Mouse (Mus musculus): Measurements from ENCODE around the gene BC107364.
A peak's percentile ranks its signal among the peaks of the same experiment; 100 is the strongest.

DNA sequence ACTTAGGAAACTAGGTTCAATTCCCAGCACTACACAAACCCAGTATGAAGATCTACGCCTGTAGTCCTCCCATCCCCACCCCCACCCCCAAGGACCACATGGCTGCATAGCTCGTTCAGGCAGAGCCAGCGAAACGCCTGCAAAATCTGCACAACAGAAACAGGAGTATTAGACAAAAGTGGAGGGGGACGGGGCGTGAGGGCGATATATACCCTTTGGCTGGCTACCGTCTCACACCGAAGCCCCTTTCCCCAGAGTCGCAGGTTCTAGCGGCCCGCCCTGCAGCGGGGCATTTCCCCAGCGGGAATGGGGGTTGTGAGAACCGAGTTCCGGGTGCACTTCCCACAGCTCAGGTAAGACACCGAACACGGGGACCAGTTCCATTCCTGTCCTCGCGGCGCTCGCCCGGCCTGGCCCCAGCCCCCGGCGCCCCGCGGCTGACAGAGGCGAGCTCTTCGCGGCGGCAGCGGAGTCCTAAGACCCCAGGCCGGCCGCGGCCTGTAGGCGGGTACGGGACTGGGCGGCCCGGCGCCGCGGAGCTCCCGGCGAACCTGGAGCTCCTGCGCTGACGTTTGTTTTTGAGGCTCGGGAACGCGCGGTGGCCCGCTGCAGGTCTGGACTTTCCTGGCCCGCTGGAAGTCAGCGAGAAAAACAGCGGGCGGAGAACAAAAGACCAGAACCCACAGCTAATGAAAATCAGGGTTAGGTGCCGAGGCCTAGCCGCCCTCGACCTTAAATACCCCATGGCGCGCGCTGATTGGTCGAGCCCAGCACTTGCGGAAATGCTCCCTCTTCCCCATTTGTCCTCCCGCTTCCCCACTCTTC is 37.8 kb downstream of the BC107364 start:
- peak; percentile 53; the same call in 1 of the 2 replicates for TF ChIP-seq POLR2A (IDR thresholded peaks at IDR 0.05; ENCODE audit: borderline replicate concordance, extremely low read depth, insufficient read depth, insufficient read length, poor library complexity, severe bottlenecking)
- TF ChIP-seq CTCF (IDR thresholded peaks at IDR 0.05; ENCODE audit: borderline replicate concordance, extremely low read depth, insufficient read depth, insufficient read length), result no peak
